Mouse (Mus musculus): ENCODE data around the gene Cdc42.

Gene Cdc42

DNA sequence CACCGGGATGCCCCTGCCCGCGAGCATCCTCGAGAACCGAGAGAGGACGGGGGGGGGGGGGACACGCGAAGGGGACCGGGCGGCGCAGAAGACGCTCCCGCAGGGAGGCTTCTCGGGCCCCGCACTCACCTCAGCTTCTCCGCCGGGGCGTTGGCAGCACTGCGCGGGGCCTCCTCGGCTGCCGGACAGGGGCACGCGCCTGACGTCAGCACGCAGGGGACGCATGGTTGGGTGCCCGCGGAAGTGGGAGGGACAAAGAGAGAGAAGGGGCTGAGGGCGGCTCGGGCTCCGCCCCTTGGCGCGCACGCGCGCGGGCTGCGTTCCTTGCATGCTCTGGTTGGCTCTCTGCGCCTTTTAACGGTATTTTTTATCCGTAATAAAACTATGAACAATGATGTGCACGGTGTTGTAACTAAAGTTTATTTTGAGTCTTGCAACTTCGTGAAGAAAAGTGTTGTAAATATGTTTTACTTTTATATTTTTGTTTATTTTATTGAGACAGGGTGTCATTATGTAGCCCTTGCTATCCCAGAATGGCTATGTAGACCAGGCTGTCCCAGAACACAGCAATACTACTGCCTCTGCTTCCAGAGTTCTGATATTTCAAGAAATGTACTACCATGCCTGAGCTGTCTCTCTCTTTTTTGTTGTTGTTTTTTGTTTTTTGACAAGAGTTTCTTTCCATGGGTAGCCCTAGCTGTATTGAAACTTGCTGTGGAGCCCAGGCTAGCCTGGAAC is at the start of gene Cdc42:
TSS of gene Cdc42 (minus strand) at position 204 of the 738 bp plus-strand sequence.
- peak; percentile 95 to 98 for DNase-seq (ENCODE audit: low read depth in 1 of 2, low spot score in 2 of 2)

- DNase-seq (ENCODE audit: low read depth in 1 of 2, low spot score in 2 of 2), result no peak
These were observed 48.1 kb upstream of the Cdc42 start for GRCm38 (mm10) chr4:137405571-137405970.

DNA sequence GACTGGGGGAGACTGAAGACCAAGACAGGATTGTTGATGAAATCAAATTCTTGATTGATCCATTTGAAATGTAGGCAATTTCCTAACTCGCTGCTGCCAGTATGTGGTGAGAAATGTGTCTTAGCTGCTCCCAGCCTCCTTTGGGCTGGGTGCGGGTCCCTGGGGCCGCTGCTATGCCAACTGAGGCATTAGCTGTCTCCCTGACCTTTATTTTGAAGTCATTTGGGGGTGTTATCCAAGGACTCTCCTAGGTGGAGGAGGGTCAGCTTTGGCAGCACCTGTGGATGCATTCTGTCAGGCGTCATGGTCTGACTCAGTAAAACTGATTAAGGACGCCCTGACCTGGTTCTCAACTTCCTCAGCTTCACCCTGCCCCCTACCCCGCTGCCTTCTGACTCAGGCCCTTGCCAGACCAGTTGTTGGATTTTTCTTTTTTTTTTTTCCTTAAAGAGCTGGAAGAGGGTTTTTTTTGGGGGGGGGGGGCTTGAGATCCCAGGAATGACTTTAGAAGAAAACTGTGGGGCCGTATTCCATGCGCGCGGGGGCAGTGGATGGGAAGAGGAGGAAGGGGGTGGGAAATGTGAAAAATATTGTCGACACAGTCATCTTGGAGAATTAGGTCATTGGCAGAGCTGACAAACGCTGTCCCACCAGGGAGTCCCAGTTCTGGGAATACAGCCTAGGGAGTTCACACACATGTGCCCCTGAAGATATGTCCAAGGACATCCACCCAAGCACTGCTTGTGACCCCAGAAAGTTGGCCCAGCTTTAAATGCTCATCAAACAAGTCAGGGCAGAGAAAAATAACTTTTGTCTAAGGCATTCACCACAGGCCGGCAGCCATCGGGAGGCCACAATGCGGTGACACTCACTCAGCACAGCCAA is 39.4 kb upstream of the Cdc42 start:
- no peak for DNase-seq (ENCODE audit: low read depth in 1 of 2, low spot score in 2 of 2)

DNA sequence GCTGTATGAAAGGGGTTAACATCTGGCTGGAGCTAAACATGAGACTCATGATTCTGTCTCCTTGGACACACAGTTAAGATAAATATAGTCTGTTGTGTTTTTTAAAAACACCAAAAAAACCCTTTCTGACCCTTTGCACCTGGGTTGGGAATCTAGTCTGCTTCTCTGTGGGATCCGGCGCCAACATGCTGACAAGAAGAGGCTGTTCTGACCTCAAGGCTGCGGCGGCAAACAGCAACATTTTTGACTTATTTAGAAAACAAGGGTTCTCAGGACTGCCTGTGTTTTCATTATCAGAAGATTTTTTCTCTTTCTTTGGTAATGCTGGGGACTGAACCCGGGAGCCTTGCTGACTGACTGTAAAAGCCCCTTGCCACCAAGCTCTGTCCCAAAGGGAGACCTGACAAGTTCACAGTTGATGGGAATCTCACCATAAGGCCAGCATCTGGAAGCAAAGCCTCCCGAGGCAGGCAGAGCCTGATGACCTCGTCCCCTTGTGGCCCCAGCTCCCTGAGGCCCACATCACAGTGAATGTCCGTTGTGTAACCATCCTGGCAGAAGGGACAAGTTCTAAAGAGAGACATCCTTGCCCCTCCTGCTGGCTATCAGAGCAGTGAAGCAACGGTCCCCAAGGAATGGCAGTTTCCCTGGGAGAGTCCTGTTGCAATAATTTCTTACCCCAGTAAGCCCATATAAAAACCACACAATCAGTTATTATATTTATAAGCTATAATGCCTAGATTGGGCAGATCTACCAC is 36.0 kb upstream of the Cdc42 start:
- no peak for DNase-seq (ENCODE audit: low read depth in 1 of 2, low spot score in 2 of 2)

DNA sequence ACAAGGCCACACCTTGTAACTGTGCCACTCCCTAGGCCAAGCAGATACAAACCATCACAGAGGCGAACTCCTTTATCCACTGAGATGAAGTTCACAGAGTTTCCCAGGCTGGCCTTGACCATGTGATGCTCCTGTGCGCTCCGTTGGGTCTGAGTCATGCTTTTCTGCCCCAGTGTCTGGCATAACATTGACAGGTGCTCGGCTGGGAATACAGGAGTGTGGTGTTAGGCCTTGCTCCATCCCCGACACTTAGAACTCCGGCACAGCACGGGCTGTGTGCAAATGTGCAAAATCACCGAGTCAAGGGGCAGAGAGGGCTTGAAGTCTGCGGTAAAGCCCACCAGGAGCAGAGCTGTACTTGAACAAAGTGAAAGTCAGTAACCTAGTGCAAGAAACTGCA is 35.4 kb upstream of the Cdc42 start:
- no peak for DNase-seq (ENCODE audit: low read depth in 1 of 2, low spot score in 2 of 2)

DNA sequence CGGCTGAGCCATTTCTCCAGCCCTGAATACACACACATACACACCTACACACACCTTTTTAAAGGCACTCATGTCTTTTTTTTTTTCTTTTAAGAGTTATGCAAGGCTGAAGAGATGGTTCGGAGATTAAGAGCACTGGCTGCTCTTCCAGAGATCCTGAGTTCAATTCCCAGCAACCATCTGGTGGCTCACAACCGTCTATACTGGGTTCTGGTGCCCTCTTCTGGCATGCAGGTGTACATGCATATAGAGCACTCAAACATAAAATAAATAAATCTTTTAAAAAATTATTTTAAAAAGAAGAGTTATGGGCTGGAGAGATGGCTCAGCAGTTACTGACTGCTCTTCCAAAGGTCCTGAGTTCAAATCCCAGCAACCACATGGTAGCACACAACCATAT is 33.8 kb upstream of the Cdc42 start:
- no peak for DNase-seq (ENCODE audit: low read depth in 1 of 2, low spot score in 2 of 2)

DNA sequence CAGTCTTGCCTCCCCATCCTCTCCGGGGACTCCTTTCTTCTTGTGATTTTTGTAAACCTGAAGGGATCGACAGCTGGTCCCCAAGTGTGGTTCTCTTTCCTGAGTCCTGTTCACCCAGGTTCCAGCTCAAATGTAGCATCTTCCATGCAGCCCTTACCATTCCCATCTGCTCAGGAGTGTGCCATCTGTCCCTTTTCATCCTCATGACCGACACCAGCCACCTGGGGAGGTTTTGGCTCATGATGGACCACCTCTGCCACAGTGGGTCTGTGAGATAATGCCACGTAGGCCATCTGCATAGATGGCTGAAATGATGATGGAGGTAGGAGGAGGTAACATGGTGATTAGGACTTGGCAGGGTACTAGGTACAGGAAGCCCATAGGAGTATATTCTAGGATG is 32.7 kb upstream of the Cdc42 start:
- no peak for DNase-seq (ENCODE audit: low read depth in 1 of 2, low spot score in 2 of 2)

GRCm38 (mm10) chr4:137388983-137389382 is 31.5 kb upstream of the Cdc42 start:
- no peak for DNase-seq (ENCODE audit: low read depth in 1 of 2, low spot score in 2 of 2)

GRCm38 (mm10) chr4:137388059-137388794 is 30.7 kb upstream of the Cdc42 start:
- DNase-seq (ENCODE audit: low read depth in 1 of 2, low spot score in 2 of 2), result peak; percentile 78 to 85

GRCm38 (mm10) chr4:137387482-137388058 is 30.1 kb upstream of the Cdc42 start:
- no peak for DNase-seq (ENCODE audit: low read depth in 1 of 2, low spot score in 2 of 2)

DNA sequence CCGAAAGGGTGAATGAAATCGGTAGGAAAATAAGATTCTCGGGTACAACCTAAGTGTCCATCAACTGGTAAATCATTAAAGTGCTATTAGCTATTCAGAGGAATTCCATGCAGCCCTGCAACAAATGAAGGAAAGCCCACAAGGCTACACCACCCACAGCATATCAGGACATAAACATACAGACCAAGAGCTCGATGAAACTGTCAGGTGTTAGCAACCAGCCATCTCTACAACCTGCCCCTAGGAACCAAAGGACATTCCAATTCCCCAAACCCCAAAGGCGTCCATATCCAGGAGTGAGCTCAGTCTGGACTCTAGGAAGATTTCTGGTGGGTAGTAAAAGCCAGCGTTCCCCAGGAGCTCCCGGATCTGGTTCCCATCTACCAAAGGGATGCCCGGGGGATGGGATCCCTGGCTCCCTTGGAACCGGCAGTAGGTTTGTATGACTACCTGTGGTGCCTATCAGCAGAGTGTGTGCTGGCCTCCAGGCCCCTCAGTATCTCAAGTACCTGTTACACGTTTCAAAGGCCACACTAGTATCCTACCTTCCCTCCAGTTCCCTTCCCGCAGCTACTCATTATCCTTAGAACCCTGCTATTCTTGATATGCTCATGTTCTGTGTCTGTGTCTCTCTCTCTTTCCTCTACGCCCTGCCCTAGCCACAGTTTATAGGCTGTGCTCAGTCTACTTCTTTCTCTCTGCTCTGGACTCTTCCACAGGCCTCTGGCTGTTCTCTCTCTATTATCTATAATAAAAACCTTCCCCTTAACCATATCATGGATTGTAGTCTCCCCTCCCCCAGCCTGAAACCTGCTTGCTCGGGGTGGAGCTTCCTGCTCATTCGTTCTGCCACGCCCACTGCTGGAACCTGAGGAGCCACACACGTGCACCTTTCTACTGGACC is 23.4 kb upstream of the Cdc42 start:
- no peak for DNase-seq (ENCODE audit: low read depth in 1 of 2, low spot score in 2 of 2)

DNA sequence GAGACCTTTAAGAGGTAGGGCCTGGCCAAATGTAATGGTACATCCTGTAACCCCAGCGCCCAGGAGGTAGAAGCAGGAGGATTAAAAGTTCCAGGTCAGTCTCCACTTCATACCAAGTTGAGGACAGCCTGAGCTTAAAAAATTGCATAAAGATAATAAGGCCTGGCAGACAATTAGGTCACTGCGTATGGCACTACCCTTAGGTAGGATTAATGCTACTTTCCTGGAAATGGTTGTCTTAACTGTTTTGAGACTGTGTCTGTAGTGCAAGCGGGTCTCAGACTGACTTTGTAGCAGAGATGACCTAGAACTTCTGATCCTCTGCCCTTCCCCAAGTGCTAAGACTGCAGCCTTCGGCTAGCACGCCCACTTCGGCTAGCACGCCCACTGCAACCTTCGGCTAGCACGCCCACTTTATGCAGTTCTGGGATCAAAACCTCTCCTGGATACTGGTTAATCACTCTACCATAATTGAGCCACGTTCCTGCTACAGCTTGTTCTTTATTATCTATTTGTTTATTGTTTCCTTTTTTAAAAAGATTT is 22.3 kb upstream of the Cdc42 start:
- no peak for DNase-seq (ENCODE audit: low read depth in 1 of 2, low spot score in 2 of 2)

- no peak for DNase-seq (ENCODE audit: low read depth in 1 of 2, low spot score in 2 of 2)
These were observed 21.6 kb upstream of the Cdc42 start for GRCm38 (mm10) chr4:137379085-137379484.

- no peak for DNase-seq (ENCODE audit: low read depth in 1 of 2, low spot score in 2 of 2)
These were observed 20.2 kb upstream of the Cdc42 start for GRCm38 (mm10) chr4:137377526-137378304.

DNA sequence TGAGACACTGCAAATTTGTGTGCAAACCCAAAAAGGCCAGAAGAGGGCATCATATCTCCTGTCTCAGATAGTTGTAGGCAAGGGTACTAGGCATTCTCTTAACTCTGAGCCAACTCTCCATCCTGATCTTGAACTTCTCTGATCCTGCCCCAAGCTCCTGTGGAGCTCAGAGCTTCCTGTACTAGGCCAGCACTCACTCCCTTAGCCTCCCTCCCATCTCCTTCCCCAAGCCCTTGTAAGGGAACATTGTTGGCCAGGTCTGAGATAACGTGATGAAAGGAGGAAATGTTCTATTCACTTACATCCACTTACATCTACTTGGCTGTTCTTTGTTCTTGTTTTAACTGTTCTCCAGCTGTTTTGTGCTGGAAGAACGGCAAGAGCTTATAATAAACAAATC is 19.3 kb upstream of the Cdc42 start:
- DNase-seq (ENCODE audit: low read depth in 1 of 2, low spot score in 2 of 2), result no peak

- DNase-seq (ENCODE audit: low read depth in 1 of 2, low spot score in 2 of 2), result no peak
These were observed 18.1 kb upstream of the Cdc42 start for GRCm38 (mm10) chr4:137375314-137376278.

- DNase-seq (ENCODE audit: low read depth in 1 of 2, low spot score in 2 of 2), result no peak
These were observed 16.2 kb upstream of the Cdc42 start for GRCm38 (mm10) chr4:137373711-137374110.

Measured in monocyte, adult 2 months (primary cell).